Mouse (Mus musculus): Measurements from ENCODE around the gene Pcsk6. TPM values are rescaled to one million over a fixed set of nuclear protein-coding genes. Genes with fewer than 3 reads are reported as not detected.
A peak's percentile ranks its signal among the peaks of the same experiment; 100 is the strongest.

Gene Pcsk6
- total RNA-seq, 1 experiment from 2014 or later = 32.1 TPM

GRCm38 (mm10) chr7:66001035-66001754 is 139.7 kb downstream of the Pcsk6 start:
- no peak for DNase-seq

- no peak for DNase-seq
These were observed 140.3 kb downstream of the Pcsk6 start for GRCm38 (mm10) chr7:66001797-66002196.

GRCm38 (mm10) chr7:66003447-66003846 is 141.9 kb downstream of the Pcsk6 start:
- DNase-seq = no peak

GRCm38 (mm10) chr7:66003865-66004638 is 142.5 kb downstream of the Pcsk6 start:
- DNase-seq = no peak

- DNase-seq = no peak
These were observed 143.5 kb downstream of the Pcsk6 start for GRCm38 (mm10) chr7:66005066-66005465.

GRCm38 (mm10) chr7:66008161-66008891 is 146.8 kb downstream of the Pcsk6 start:
- no peak for DNase-seq

- no peak for DNase-seq
These were observed 147.3 kb downstream of the Pcsk6 start for GRCm38 (mm10) chr7:66008892-66009273.

- no peak for DNase-seq
These were observed 149.0 kb downstream of the Pcsk6 start for GRCm38 (mm10) chr7:66010518-66010917.

GRCm38 (mm10) chr7:66027747-66028146 is 166.2 kb downstream of the Pcsk6 start:
- DNase-seq = no peak

GRCm38 (mm10) chr7:66028766-66029512 is 167.4 kb downstream of the Pcsk6 start:
- peak; percentile 28 for DNase-seq

- no peak for DNase-seq
These were observed 175.3 kb downstream of the Pcsk6 start for GRCm38 (mm10) chr7:66036809-66037208.

GRCm38 (mm10) chr7:66038261-66038660 is 176.7 kb downstream of the Pcsk6 start:
- DNase-seq = no peak

- no peak for DNase-seq
These were observed 177.2 kb downstream of the Pcsk6 start for GRCm38 (mm10) chr7:66038730-66039129.

GRCm38 (mm10) chr7:66040026-66040814 is 178.7 kb downstream of the Pcsk6 start:
- no peak for DNase-seq

GRCm38 (mm10) chr7:66043552-66044459 is 182.3 kb downstream of the Pcsk6 start, which contains the start of gene Gm45213:
TSS of gene Gm45213 (plus strand) at chr7:66043602.
- DNase-seq = no peak

- no peak for DNase-seq
These were observed 183.1 kb downstream of the Pcsk6 start for GRCm38 (mm10) chr7:66044617-66045016.

- DNase-seq = peak; percentile 42
These were observed 185.7 kb downstream of the Pcsk6 start for GRCm38 (mm10) chr7:66046921-66047918.

GRCm38 (mm10) chr7:66047975-66048374 is 186.4 kb downstream of the Pcsk6 start:
- DNase-seq = no peak
